Mouse (Mus musculus) forebrain, embryonic 14.5 days (tissue): ENCODE measurements around the gene Afap1. TPM values are rescaled to one million over a fixed set of nuclear protein-coding genes. Genes with fewer than 3 reads are reported as not detected.

ENCODE experiments used
- ATAC-seq: fragments of 200-750 bp; cut with Nextera tagmentation; 2 replicates; pipeline ENCODE4 v1.8.0; 2017; ENCODE audit warnings: mild to moderate bottlenecking, moderate library complexity
- DNase-seq: peaks from one replicate; pipeline ENCODE4 v3.0.0-alpha.2; 2015; ENCODE audit warnings: low spot score
- H3K27ac ChIP-seq: fragments of 300-500 bp; sonication (generic); 2 replicates; pipeline ENCODE4 v1.5.1; 2014; ENCODE audit warnings: low read depth, mild to moderate bottlenecking, control low read depth, low read length, moderate library complexity
- H3K27me3 ChIP-seq: fragments of 300-500 bp; sonication (generic); replicated peaks from 2 replicates; pipeline ENCODE4 v1.6.1; 2014; ENCODE audit warnings: low read length, control low read depth, mixed read lengths; ENCODE audit not compliant: control insufficient read depth, insufficient read depth
- H3K36me3 ChIP-seq: fragments of 300-500 bp; sonication (generic); 2 replicates; pipeline ENCODE4 v1.6.1; 2014; ENCODE audit warnings: low read length, control low read depth; ENCODE audit not compliant: control insufficient read depth, insufficient read depth
- H3K4me1 ChIP-seq: fragments of 300-500 bp; sonication (generic); 2 replicates; pipeline ENCODE4 v1.6.1; 2014; ENCODE audit warnings: antibody characterized with exemption, low read length, control low read depth; ENCODE audit not compliant: control insufficient read depth, insufficient read depth
- H3K4me2 ChIP-seq: fragments of 300-500 bp; sonication (generic); 2 replicates; pipeline ENCODE4 v1.6.1; 2014; ENCODE audit warnings: mild to moderate bottlenecking, control low read depth, low read length
- H3K4me3 ChIP-seq: fragments of 300-500 bp; sonication (generic); 2 replicates; pipeline ENCODE4 v1.5.1; 2014; ENCODE audit warnings: low read depth, low read length, control low read depth
- H3K9ac ChIP-seq: fragments of 300-500 bp; sonication (generic); 2 replicates; pipeline ENCODE4 v1.6.1; 2014; ENCODE audit warnings: mild to moderate bottlenecking, low read length, control low read depth, moderate library complexity
- H3K9me3 ChIP-seq: fragments of 300-500 bp; sonication (generic); replicated peaks from 2 replicates; pipeline ENCODE4 v1.6.1; 2016; ENCODE audit warnings: low read length, control low read depth, mixed read lengths; ENCODE audit not compliant: control insufficient read depth
- WGBS: fragments of 180-500 bp; shearing (Covaris S2); extraction: QIAGEN DNeasy Blood & Tissue Kit; methylation state at CpG from one replicate; pipeline ENCODE4 v1.1.7; 2014; 5-methylcytosine and 5-hydroxymethylcytosine counted together
- polyA plus RNA-seq: library from polyadenylated mRNA; unstranded; fragments of >200 nt; fragmentation: Nextera tagmentation; extraction: Ambion mirVana; gene quantifications from 2 replicates; pipeline ENCODE4 v1.2.1, GENCODE M21; 2014

Gene Afap1
- polyA plus RNA-seq, 1 experiment from 2014 or later, result 36.9 TPM

GRCm38 (mm10) chr5:35893805-35894260, 714 bp downstream of the Afap1 start:
- no peaks in the 10 kb centered on the region for H3K36me3 ChIP-seq
- 1% methylated on average over 21 of the region's 21 CpGs for WGBS
- DNase-seq, result peak; percentile 46
- H3K4me3 ChIP-seq, result peak overlapping the region; percentile 86
- H3K27me3 ChIP-seq, result no peaks in the 10 kb centered on the region; the same call in 1 of the 2 replicates
- peak overlapping the region; percentile 53; the same call in 1 of the 2 replicates for H3K27ac ChIP-seq
- peak overlapping the region; percentile 98 for H3K9ac ChIP-seq
- ATAC-seq, result peak; percentile 31
- no peaks in the 10 kb centered on the region for H3K9me3 ChIP-seq
- H3K4me2 ChIP-seq, result peak overlapping the region; percentile 83
- peaks cover 27% of the 10 kb centered on the region for H3K4me1 ChIP-seq

GRCm38 (mm10) chr5:35894295-35895047, 1.4 kb downstream of the Afap1 start:
- H3K9me3 ChIP-seq, result no peaks in the 10 kb centered on the region
- peak overlapping the region; percentile 98 for H3K9ac ChIP-seq
- H3K4me3 ChIP-seq, result peak overlapping the region; percentile 86
- 7% methylated on average over 29 of the region's 30 CpGs for WGBS
- ATAC-seq, result no peak
- H3K36me3 ChIP-seq, result no peaks in the 10 kb centered on the region
- peak; percentile 27 for DNase-seq
- H3K27ac ChIP-seq, result no peak overlapping the region; the same call in 1 of the 2 replicates
- H3K4me1 ChIP-seq, result peaks cover 27% of the 10 kb centered on the region
- H3K4me2 ChIP-seq, result peak overlapping the region; percentile 83
- no peaks in the 10 kb centered on the region; the same call in 1 of the 2 replicates for H3K27me3 ChIP-seq

- ATAC-seq (no peak), DNase-seq (no peak)
- H3K4me3 ChIP-seq, result no peak overlapping the region
- H3K4me2 ChIP-seq, result peak overlapping the region; percentile 83; the same call in 1 of the 2 replicates
- no peak overlapping the region for H3K27ac ChIP-seq
- H3K4me1 ChIP-seq, result peaks cover 33% of the 10 kb centered on the region
- WGBS, result 90% methylated on average over 4 of the region's 4 CpGs
- H3K9ac ChIP-seq, result no peak overlapping the region
- H3K9me3 ChIP-seq, result no peaks in the 10 kb centered on the region
- H3K36me3 ChIP-seq, result peaks cover 3% of the 10 kb centered on the region; the same call in 1 of the 2 replicates
- no peaks in the 10 kb centered on the region; the same call in 1 of the 2 replicates for H3K27me3 ChIP-seq
Observed at GRCm38 (mm10) chr5:35895926-35896325, 2.8 kb downstream of the Afap1 start.

- peak overlapping the region; percentile 20 for H3K4me2 ChIP-seq
- H3K36me3 ChIP-seq, result peaks cover 3% of the 10 kb centered on the region; the same call in 1 of the 2 replicates
- WGBS, result 58% methylated on average over 4 of the region's 4 CpGs
- peaks cover 39% of the 10 kb centered on the region for H3K4me1 ChIP-seq
- no peaks in the 10 kb centered on the region for H3K9me3 ChIP-seq
- H3K27me3 ChIP-seq, result no peaks in the 10 kb centered on the region; the same call in 1 of the 2 replicates
- H3K27ac ChIP-seq, result no peak overlapping the region; the same call in 1 of the 2 replicates
- ATAC-seq (no peak), DNase-seq (peak; percentile 69)
- H3K4me3 ChIP-seq, result no peak overlapping the region
- no peak overlapping the region for H3K9ac ChIP-seq
Observed at GRCm38 (mm10) chr5:35896556-35896955, 3.4 kb downstream of the Afap1 start.

GRCm38 (mm10) chr5:35897147-35897546, 4.0 kb downstream of the Afap1 start:
- no peak overlapping the region for H3K4me3 ChIP-seq
- no peaks in the 10 kb centered on the region; the same call in 1 of the 2 replicates for H3K27me3 ChIP-seq
- H3K4me2 ChIP-seq, result peak overlapping the region; percentile 20; the same call in 1 of the 2 replicates
- H3K36me3 ChIP-seq, result peaks cover 3% of the 10 kb centered on the region; the same call in 1 of the 2 replicates
- peaks cover 39% of the 10 kb centered on the region for H3K4me1 ChIP-seq
- H3K9ac ChIP-seq, result no peak overlapping the region
- 72% methylated on average over 4 of the region's 4 CpGs for WGBS
- no peak overlapping the region for H3K27ac ChIP-seq
- ATAC-seq (no peak), DNase-seq (peak; percentile 28)
- no peaks in the 10 kb centered on the region for H3K9me3 ChIP-seq

- H3K9me3 ChIP-seq, result no peaks in the 10 kb centered on the region
- H3K4me2 ChIP-seq, result no peak overlapping the region
- no peak overlapping the region for H3K27ac ChIP-seq
- DNase-seq (no peak), ATAC-seq (no peak)
- no peak overlapping the region for H3K4me3 ChIP-seq
- no peaks in the 10 kb centered on the region for H3K27me3 ChIP-seq
- no peak overlapping the region for H3K9ac ChIP-seq
- H3K36me3 ChIP-seq, result peaks cover 3% of the 10 kb centered on the region; the same call in 1 of the 2 replicates
- H3K4me1 ChIP-seq, result peaks cover 39% of the 10 kb centered on the region
- WGBS, result 86% methylated on average over 4 of the region's 4 CpGs
Observed at GRCm38 (mm10) chr5:35898114-35898513, 5.0 kb downstream of the Afap1 start.

- H3K4me2 ChIP-seq, result no peak overlapping the region
- no peaks in the 10 kb centered on the region for H3K27me3 ChIP-seq
- H3K9me3 ChIP-seq, result no peaks in the 10 kb centered on the region
- 85% methylated on average over 3 of the region's 3 CpGs for WGBS
- ATAC-seq, result no peak
- no peak for DNase-seq
- H3K36me3 ChIP-seq, result peaks cover 3% of the 10 kb centered on the region; the same call in 1 of the 2 replicates
- no peak overlapping the region for H3K27ac ChIP-seq
- H3K9ac ChIP-seq, result no peak overlapping the region
- H3K4me1 ChIP-seq, result peaks cover 39% of the 10 kb centered on the region
- no peak overlapping the region for H3K4me3 ChIP-seq
Observed at GRCm38 (mm10) chr5:35898994-35899393, 5.9 kb downstream of the Afap1 start.

GRCm38 (mm10) chr5:35900401-35901225, 7.5 kb downstream of the Afap1 start:
- Histone ChIP-seq H3K27ac (no peak overlapping the region), H3K9ac (no peak overlapping the region; the same call in 1 of the 2 replicates), H3K4me3 (no peak overlapping the region), H3K4me1 (peaks cover 33% of the 10 kb centered on the region), H3K4me2 (no peak overlapping the region), H3K36me3 (peaks cover 3% of the 10 kb centered on the region; the same call in 1 of the 2 replicates), H3K9me3 (no peaks in the 10 kb centered on the region), H3K27me3 (no peaks in the 10 kb centered on the region)
- DNase-seq (no peak), ATAC-seq (no peak; the same call in 1 of the 2 replicates)
- 36% methylated on average over 10 of the region's 10 CpGs for WGBS
